Mouse (Mus musculus): ENCODE measurements around the gene Slc27a3.

Gene Slc27a3

GRCm38 (mm10) chr3:90389511-90390490 lies at the start of gene Slc27a3:
Gene Slc27a3 (minus strand): TSS chr3:90389938.
- DNase-seq (ENCODE audit: low spot score in 2 of 2) = peak; percentile 24 to 26

GRCm38 (mm10) chr3:90437131-90437530 lies 47.4 kb upstream of the Slc27a3 start:
- DNase-seq (ENCODE audit: low spot score in 2 of 2) = no peak

- no peak for DNase-seq (ENCODE audit: low spot score in 2 of 2)
Observed at GRCm38 (mm10) chr3:90434073-90434730, 44.5 kb upstream of the Slc27a3 start.

GRCm38 (mm10) chr3:90433381-90434020 lies 43.8 kb upstream of the Slc27a3 start, which contains the start of gene Ints3:
Gene Ints3 (minus strand): TSS chr3:90433622.
- peak; percentile 100 for DNase-seq (ENCODE audit: low spot score in 2 of 2)

- peak; percentile 48 to 50 for DNase-seq (ENCODE audit: low spot score in 2 of 2)
Observed at GRCm38 (mm10) chr3:90432811-90433219, 43.1 kb upstream of the Slc27a3 start.

- DNase-seq (ENCODE audit: low spot score in 2 of 2) = no peak
Observed at GRCm38 (mm10) chr3:90432348-90432747, 42.6 kb upstream of the Slc27a3 start.

- DNase-seq (ENCODE audit: low spot score in 2 of 2) = no peak
Observed at GRCm38 (mm10) chr3:90429576-90429975, 39.8 kb upstream of the Slc27a3 start.

GRCm38 (mm10) chr3:90428186-90428585 lies 38.4 kb upstream of the Slc27a3 start:
- peak in 1 of 2 experiments; percentile 22 for DNase-seq (ENCODE audit: low spot score in 2 of 2)

- DNase-seq (ENCODE audit: low spot score in 2 of 2) = no peak
Observed at GRCm38 (mm10) chr3:90427574-90427973, 37.8 kb upstream of the Slc27a3 start.

GRCm38 (mm10) chr3:90425499-90425898 lies 35.8 kb upstream of the Slc27a3 start:
- no peak for DNase-seq (ENCODE audit: low spot score in 2 of 2)

GRCm38 (mm10) chr3:90423549-90423948 lies 33.8 kb upstream of the Slc27a3 start:
- DNase-seq (ENCODE audit: low spot score in 2 of 2) = no peak

GRCm38 (mm10) chr3:90420696-90421095 lies 31.0 kb upstream of the Slc27a3 start:
- no peak for DNase-seq (ENCODE audit: low spot score in 2 of 2)

GRCm38 (mm10) chr3:90413011-90413396 lies 23.3 kb upstream of the Slc27a3 start:
- DNase-seq (ENCODE audit: low spot score in 2 of 2) = no peak

- peak; percentile 65 to 74 for DNase-seq (ENCODE audit: low spot score in 2 of 2)
Observed at GRCm38 (mm10) chr3:90412312-90413010, 22.7 kb upstream of the Slc27a3 start.

GRCm38 (mm10) chr3:90408721-90409120 lies 19.0 kb upstream of the Slc27a3 start:
- DNase-seq (ENCODE audit: low spot score in 2 of 2) = no peak

GRCm38 (mm10) chr3:90406414-90406813 lies 16.7 kb upstream of the Slc27a3 start:
- no peak for DNase-seq (ENCODE audit: low spot score in 2 of 2)

- no peak for DNase-seq (ENCODE audit: low spot score in 2 of 2)
Observed at GRCm38 (mm10) chr3:90404609-90405008, 14.9 kb upstream of the Slc27a3 start.

- DNase-seq (ENCODE audit: low spot score in 2 of 2) = no peak
Observed at GRCm38 (mm10) chr3:90404121-90404520, 14.4 kb upstream of the Slc27a3 start.

GRCm38 (mm10) chr3:90400993-90401392 lies 11.3 kb upstream of the Slc27a3 start:
- no peak for DNase-seq (ENCODE audit: low spot score in 2 of 2)

- no peak for DNase-seq (ENCODE audit: low spot score in 2 of 2)
Observed at GRCm38 (mm10) chr3:90395629-90396028, 5.9 kb upstream of the Slc27a3 start.

GRCm38 (mm10) chr3:90392661-90393060 lies 2.9 kb upstream of the Slc27a3 start:
- DNase-seq (ENCODE audit: low spot score in 2 of 2) = no peak

Data from urinary bladder, postnatal 36 days (tissue).